Mouse (Mus musculus) heart, embryonic 14.5 days (tissue): ENCODE results near the gene Rec8. TPM values are rescaled to one million over a fixed set of nuclear protein-coding genes. Genes with fewer than 3 reads are reported as not detected.

Experiments
- ATAC-seq: fragments of 200-750 bp; cut with Nextera tagmentation; 2 replicates; pipeline ENCODE4 v1.8.0; 2017; ENCODE audit warnings: low read depth, moderate TSS enrichment; ENCODE audit not compliant: insufficient number of reproducible peaks, insufficient read depth, low FRiP score
- H3K27ac ChIP-seq, 2 experiments: fragments of 200-500 bp in 1 of 2; fragments of 300-500 bp in 1 of 2; sonication (generic) in 1 of 2; replicated peaks in 1 of 2; 2 replicates each; pipeline ENCODE4 v1.5.1; 2012 to 2014; ENCODE audit warnings: low read depth in 2 of 2, low read length in 2 of 2, control low read depth in 1 of 2, mild to moderate bottlenecking in 1 of 2, mixed read lengths in 1 of 2; ENCODE audit not compliant: control insufficient read depth in 1 of 2, insufficient read depth in 1 of 2
- H3K27me3 ChIP-seq: fragments of 300-500 bp; sonication (generic); 2 replicates; pipeline ENCODE4 v1.6.1; 2014; ENCODE audit warnings: mild to moderate bottlenecking, low read length, control low read depth; ENCODE audit not compliant: control insufficient read depth, insufficient read depth
- H3K36me3 ChIP-seq: fragments of 300-500 bp; sonication (generic); 2 replicates; pipeline ENCODE4 v1.6.1; 2014; ENCODE audit warnings: mild to moderate bottlenecking, control low read depth, low read length, mixed read lengths; ENCODE audit not compliant: control insufficient read depth, insufficient read depth
- H3K4me1 ChIP-seq, 2 experiments: fragments of 200-500 bp in 1 of 2; fragments of 300-500 bp in 1 of 2; sonication (generic) in 1 of 2; 2 replicates each; pipeline ENCODE4 v1.6.1; 2012 to 2014; ENCODE audit warnings: low read length in 2 of 2, control low read depth in 1 of 2, mixed read lengths in 1 of 2; ENCODE audit not compliant: control insufficient read depth in 2 of 2, insufficient read depth in 2 of 2
- H3K4me2 ChIP-seq: fragments of 300-500 bp; sonication (generic); 2 replicates; pipeline ENCODE4 v1.6.1; 2014; ENCODE audit warnings: mild to moderate bottlenecking, low read length
- H3K4me3 ChIP-seq, 2 experiments: fragments of 200-500 bp in 1 of 2; fragments of 300-500 bp in 1 of 2; sonication (generic) in 1 of 2; 2 replicates each; pipeline ENCODE4 v1.5.1; 2012 to 2014; ENCODE audit warnings: low read length in 2 of 2, mild to moderate bottlenecking in 2 of 2, control low read depth in 1 of 2, low read depth in 1 of 2, moderate library complexity in 1 of 2; ENCODE audit not compliant: control insufficient read depth in 1 of 2, insufficient read depth in 1 of 2
- H3K9ac ChIP-seq: fragments of 300-500 bp; sonication (generic); 2 replicates; pipeline ENCODE4 v1.6.1; 2014; ENCODE audit warnings: mild to moderate bottlenecking, low read length
- H3K9me3 ChIP-seq: fragments of 300-500 bp; sonication (generic); 2 replicates; pipeline ENCODE4 v1.6.1; 2016; ENCODE audit warnings: low read length, control low read depth; ENCODE audit not compliant: control insufficient read depth
- WGBS: fragments of 180-500 bp; shearing (Covaris S2); extraction: QIAGEN DNeasy Blood & Tissue Kit; methylation state at CpG from one replicate; pipeline ENCODE4 v1.1.7; 2014; 5-methylcytosine and 5-hydroxymethylcytosine counted together
- polyA plus RNA-seq: library from polyadenylated mRNA; unstranded; fragments of >200 nt; fragmentation: Nextera tagmentation; extraction: Ambion mirVana; gene quantifications from 2 replicates; pipeline ENCODE4 v1.2.1, GENCODE M21; 2014

The Rec8 gene
- polyA plus RNA-seq, 1 experiment from 2014 or later, result 10.2 TPM

DNA sequence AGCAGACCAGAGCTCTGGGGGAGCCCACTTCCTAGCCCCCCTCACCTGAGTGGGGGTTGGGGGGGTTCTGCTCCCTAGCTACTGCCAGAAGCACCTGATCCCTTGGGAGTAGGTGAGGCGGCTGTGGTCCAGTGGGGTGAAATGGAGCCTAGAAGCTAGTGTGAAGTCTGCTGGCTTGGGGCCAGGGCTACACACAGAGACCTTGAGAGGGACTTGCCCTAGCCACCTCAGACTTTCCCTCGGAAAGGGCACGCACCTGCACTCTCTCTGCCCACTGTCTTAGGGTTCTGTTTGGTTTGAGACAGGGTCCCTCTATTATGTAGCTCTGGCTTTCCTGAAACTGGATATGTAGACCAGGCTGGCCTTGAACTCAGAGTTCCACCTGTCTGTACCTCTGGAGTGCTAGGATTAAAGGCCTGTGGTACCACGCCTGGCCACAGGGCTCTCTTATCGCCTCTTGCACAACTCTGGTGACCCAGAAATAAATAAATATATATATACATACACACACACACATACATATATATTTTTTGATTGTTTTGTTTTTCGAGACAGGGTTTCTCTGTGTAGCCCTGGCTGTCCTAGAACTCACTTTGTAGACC is 39.1 kb upstream of the Rec8 start:
- Histone ChIP-seq H3K9me3 (no peaks in the 10 kb centered on the region), H3K27me3 (no peaks in the 10 kb centered on the region), H3K9ac (peak overlapping the region; percentile 98), H3K4me1 (peaks cover 17 to 37% of the 10 kb centered on the region in 2 experiments; a peak in 3 of 4 replicates), H3K36me3 (peaks cover 26% of the 10 kb centered on the region), H3K27ac (peak overlapping the region; percentile 64 to 90), H3K4me3 (peak overlapping the region; percentile 66 to 92), H3K4me2 (peak overlapping the region; percentile 75)
- ATAC-seq, result 0 out of 2 replicates have a peak, but pooled peaks have one; percentile 8
- WGBS, result 27% methylated on average over 6 of the region's 6 CpGs

DNA sequence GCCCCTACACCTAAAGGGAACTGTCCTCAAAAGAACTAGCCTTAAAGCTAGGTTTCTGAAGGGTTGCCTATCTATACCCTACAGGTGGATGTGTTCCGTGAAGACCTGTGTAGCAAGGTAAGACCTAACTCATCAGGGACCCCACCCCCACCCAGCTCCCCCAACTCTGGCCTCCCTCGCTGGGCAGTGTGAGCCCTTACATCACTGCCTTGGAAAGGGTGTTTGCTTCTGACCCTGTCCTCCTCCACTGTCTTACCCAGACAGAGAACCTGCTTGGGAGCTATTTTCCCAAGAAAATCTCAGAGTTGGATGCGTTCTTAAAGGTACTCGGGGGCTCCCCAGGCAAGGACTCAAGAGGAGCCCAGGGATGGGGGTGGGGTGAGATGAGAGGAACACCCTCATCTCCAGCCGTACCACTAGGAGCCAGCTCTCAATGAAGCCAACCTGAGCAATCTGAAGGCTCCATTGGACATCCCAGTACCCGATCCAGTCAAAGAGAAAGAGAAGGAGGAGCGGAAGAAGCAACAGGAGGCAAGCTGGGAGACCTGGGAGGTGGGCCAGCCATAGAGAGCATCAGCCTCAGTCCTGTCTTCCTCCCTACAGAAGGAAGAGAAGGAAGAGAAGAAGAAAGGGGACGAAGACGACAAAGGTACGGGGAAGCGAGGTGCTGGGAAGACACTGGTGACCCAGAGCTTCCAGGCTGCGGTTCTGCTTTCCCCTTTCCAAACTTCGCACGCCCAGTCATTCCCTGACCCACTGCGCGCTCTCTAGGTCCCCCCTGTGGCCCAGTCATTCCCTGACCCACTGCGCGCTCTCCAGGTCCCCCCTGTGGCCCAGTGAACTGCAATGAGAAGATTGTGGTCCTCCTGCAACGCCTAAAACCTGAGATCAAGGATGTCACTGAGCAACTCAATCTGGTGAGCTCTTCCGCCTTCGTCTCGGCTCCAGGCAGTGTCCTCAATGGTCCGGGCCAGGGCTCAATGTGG is 38.0 kb upstream of the Rec8 start:
- H3K9me3 ChIP-seq, result no peaks in the 10 kb centered on the region
- H3K4me3 ChIP-seq, result no peak overlapping the region
- peaks cover 26% of the 10 kb centered on the region for H3K36me3 ChIP-seq
- peaks cover 12 to 36% of the 10 kb centered on the region in 2 experiments; a peak in 3 of 4 replicates for H3K4me1 ChIP-seq
- WGBS, result 85% methylated on average over 23 of the region's 23 CpGs
- H3K4me2 ChIP-seq, result no peak overlapping the region
- no peak for ATAC-seq
- H3K9ac ChIP-seq, result no peak overlapping the region
- no peaks in the 10 kb centered on the region for H3K27me3 ChIP-seq
- H3K27ac ChIP-seq, result no peak overlapping the region

DNA sequence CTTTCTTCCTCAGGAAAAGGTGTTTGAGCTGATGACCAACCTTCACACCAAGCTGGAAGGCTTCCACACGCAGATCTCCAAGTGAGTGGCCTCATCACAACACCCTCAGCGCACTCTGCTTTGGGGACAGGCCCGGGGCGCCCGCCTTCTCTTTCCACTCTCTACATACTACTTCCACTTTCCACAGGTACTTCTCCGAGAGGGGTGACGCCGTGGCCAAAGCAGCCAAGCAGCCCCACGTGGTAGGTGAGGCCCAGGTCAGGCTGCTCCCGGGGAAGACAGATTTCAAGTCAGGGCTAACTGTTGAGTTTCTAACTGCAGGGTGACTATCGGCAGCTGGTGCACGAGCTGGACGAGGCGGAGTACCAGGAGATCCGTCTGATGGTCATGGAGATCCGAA is 37.1 kb upstream of the Rec8 start:
- no peaks in the 10 kb centered on the region for H3K9me3 ChIP-seq
- no peak overlapping the region for H3K27ac ChIP-seq
- H3K4me3 ChIP-seq, result no peak overlapping the region
- H3K4me1 ChIP-seq, result peaks cover 12 to 36% of the 10 kb centered on the region in 2 experiments; a peak in 3 of 4 replicates
- no peaks in the 10 kb centered on the region for H3K27me3 ChIP-seq
- 93% methylated on average over 16 of the region's 16 CpGs for WGBS
- no peak for ATAC-seq
- H3K4me2 ChIP-seq, result no peak overlapping the region
- H3K9ac ChIP-seq, result no peak overlapping the region
- H3K36me3 ChIP-seq, result peaks cover 26% of the 10 kb centered on the region

DNA sequence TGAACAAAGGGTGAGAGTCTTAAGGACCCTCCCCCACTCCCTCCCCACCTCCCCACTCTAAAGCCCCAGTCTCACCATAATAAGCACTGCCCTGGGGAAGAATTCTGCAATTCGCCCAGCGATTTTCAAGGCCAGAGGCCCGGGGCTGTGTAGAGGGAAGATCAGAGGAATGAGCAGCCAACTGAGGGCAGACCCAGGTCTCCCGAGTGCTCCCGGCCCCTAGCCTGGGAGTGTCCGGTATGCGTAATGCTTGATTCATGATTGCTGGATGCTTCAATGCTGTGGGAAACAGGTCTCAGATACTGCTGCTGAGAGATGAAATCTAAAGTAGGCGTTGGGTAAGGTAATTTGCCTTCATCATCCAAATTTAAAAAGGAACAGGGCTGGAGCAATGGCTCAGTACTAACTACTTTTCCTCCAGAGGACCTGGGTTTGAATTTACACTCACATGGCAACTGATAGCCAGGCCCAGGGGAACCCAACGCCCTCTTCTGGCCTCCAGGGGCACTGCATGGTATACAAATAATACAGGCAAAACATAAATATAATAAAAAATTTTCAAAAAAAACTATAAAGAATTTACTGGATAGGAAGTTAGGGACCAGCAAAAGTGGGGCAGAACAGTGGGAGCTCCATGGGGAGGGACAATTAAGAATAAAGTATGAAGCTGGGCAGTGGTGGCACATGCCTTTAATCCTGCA is 35.7 kb upstream of the Rec8 start:
- H3K4me1 ChIP-seq, result peaks cover 3 to 28% of the 10 kb centered on the region in 2 experiments; a peak in 3 of 4 replicates
- H3K27me3 ChIP-seq, result no peaks in the 10 kb centered on the region
- no peak overlapping the region for H3K9ac ChIP-seq
- peaks cover 28% of the 10 kb centered on the region for H3K36me3 ChIP-seq
- ATAC-seq, result no peak
- no peak overlapping the region for H3K27ac ChIP-seq
- H3K4me2 ChIP-seq, result no peak overlapping the region
- no peaks in the 10 kb centered on the region for H3K9me3 ChIP-seq
- H3K4me3 ChIP-seq, result no peak overlapping the region
- WGBS, result 74% methylated on average over 9 of the region's 9 CpGs

DNA sequence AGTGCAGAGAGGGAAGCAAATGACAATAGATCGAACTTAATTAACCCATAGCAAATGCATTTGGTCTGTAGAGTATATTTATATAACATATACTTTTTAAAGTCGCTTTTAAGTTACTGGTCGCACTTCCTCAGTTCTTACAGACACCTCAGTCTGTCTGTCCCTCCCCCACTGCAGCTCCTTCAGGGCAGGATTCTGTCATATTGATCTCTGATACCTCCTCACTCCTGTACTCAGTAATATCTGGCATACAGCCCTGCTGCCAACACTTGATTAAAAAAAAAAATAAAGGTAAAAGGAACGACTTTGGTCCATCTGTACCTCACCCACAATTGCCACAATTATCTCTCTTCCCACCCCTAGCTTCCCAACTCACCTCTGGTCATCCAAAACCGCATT is 33.5 kb upstream of the Rec8 start:
- peak overlapping the region; percentile 88 for H3K4me2 ChIP-seq
- no peaks in the 10 kb centered on the region for H3K27me3 ChIP-seq
- H3K9ac ChIP-seq, result peak overlapping the region; percentile 79
- H3K27ac ChIP-seq, result peak overlapping the region in 1 of 2 experiments; percentile 77; a peak in 2 of 4 replicates
- peak overlapping the region; percentile 63 for H3K4me3 ChIP-seq
- 37% methylated on average over 5 of the region's 5 CpGs for WGBS
- ATAC-seq, result no peak
- H3K36me3 ChIP-seq, result peaks cover 49% of the 10 kb centered on the region
- peaks cover 3 to 17% of the 10 kb centered on the region in 2 experiments; a peak in 3 of 4 replicates for H3K4me1 ChIP-seq
- no peaks in the 10 kb centered on the region for H3K9me3 ChIP-seq

DNA sequence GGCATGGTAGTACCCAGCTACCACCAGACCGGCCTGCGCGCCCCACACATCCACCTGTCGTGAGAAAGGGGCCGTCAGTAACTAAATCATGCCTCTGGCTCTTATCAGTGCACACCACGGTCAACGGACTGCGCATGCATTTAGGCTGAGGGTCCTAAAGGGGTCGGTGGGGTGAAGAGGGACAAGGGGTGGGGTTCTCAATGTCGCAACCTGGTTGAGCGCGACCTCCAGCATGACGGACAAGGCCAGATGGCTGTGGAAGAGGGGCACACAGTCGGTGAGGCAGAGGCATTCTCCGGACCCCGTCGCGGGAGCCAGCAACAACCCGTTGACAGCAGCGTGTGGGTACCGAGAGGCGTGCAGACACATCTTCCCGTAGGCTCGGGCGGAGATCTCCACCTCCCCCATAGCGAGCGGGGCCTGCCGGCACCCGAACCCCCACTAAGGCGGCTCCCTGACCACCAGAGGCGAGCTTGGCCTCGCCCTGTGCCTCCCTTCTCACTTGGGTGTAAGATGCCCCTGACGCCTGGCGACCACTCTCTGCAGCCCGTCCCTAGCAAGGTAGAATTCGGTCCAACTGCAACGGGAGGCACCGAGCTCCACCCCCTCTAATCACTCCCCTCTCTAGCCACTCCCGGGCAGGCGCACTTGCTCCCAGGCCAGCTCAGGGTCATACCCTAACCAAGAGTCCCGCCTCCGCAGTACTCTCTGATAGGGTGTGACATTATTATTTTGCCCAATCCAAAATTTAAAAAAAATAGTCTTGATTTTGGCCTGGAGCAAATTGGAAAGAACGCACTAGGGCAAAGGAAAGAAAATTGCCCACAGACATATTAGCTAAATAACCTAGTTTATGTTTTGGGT is 32.9 kb upstream of the Rec8 start, which contains the start of gene Emc9:
Gene Emc9, minus strand, starts transcription at position 601 of the 864 bp plus-strand sequence.
- Histone ChIP-seq H3K9ac (peak within 1 kb of the TSS; percentile 79), H3K4me3 (peak within 1 kb of the TSS; percentile 63), H3K27ac (peak within 1 kb of the TSS; percentile 56 to 77), H3K27me3 (no peaks in the 10 kb centered on the region), H3K4me2 (peak within 1 kb of the TSS; percentile 88), H3K9me3 (no peaks in the 10 kb centered on the region), H3K36me3 (peaks cover 47% of the 10 kb centered on the region), H3K4me1 (peaks cover 5 to 14% of the 10 kb centered on the region in 2 experiments)
- ATAC-seq, result peak; percentile 78
- WGBS, result 3% methylated on average over 43 of the region's 43 CpGs
